Mouse (Mus musculus): ENCODE data around the gene Fam98b. TPM values are rescaled to one million over a fixed set of nuclear protein-coding genes. Genes with fewer than 3 reads are reported as not detected.

Gene Fam98b
- total RNA-seq (2022), result 10 to 100 TPM; 19.3 to 22.4 (median 19.7) TPM

DNA sequence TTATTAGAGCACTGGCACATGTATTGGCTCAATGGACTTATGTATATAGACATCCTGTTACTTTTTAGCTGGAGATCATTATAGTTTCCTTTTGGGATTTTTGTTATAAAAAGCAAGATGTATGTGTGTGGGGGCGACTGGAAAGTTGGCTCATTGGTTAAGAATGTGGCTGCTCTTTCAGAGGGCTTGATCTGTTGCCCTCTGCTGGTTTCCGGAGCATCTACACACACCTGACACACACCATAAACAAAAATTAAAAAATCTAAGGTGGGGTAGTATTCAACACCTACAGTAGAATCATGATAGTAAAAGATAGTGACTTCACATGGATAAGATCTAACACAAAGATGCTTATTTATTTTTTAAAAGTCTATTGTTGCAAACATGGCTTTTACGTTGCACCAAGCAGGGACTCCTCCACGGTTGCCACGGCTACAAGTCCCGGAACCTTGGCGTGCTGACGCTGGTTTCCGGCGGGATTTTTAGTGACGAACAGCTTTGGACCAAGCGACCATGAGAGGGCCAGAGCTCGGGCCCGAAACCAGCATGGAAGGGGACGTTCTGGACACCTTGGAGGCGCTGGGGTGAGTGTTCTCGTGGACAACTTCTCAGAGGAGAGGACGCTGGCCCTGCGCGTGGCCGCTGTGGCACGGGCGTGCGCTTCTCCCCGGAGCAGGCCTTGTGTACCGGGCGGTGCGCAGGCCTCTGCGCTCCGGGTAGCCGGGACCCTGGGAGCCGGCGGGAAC, at the start of gene Fam98b:
TSS of gene Fam98b (plus strand) at position 485 of the 746 bp plus-strand sequence.
- DNase-seq (ENCODE audit: low spot score in 2 of 2), result peak; percentile 69 to 73

GRCm38 (mm10) chr2:117200869-117201338, 48.6 kb upstream of the Fam98b start:
- no peak for DNase-seq (ENCODE audit: low spot score in 2 of 2)

- DNase-seq (ENCODE audit: low spot score in 2 of 2), result no peak
Measured at GRCm38 (mm10) chr2:117203350-117203749, 46.2 kb upstream of the Fam98b start.

- DNase-seq (ENCODE audit: low spot score in 2 of 2), result no peak
Measured at GRCm38 (mm10) chr2:117204534-117204933, 45.0 kb upstream of the Fam98b start.

- no peak for DNase-seq (ENCODE audit: low spot score in 2 of 2)
Measured at GRCm38 (mm10) chr2:117205066-117205465, 44.5 kb upstream of the Fam98b start.

- no peak for DNase-seq (ENCODE audit: low spot score in 2 of 2)
Measured at GRCm38 (mm10) chr2:117210416-117211085, 39.0 kb upstream of the Fam98b start.

GRCm38 (mm10) chr2:117216152-117216551, 33.4 kb upstream of the Fam98b start:
- no peak for DNase-seq (ENCODE audit: low spot score in 2 of 2)

DNA sequence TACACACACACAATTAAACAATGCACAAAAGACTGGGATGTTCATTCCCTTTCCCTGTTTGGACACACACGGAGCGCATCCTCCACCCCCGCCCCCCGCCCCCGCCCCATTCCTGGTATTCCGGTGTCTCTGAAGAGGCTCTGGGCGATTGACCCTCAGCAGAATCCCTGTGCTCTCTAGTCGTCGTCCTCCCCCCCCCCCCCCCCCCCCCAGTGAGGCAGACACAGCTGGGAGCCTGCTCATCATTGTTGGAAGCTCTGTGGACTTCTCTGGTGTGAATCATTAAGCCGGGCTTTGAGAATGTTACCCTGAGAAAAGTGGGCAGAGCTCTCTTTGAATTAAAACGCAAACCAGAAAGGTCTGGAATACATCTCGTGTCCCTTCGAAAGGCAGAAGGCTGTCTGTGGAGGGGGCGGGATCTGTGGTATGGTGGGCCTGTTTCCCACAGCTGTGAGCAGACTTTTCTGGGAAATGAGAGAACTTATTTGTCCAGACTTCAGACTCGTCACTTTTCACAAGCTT, 31.8 kb upstream of the Fam98b start:
- no peak for DNase-seq (ENCODE audit: low spot score in 2 of 2)

DNA sequence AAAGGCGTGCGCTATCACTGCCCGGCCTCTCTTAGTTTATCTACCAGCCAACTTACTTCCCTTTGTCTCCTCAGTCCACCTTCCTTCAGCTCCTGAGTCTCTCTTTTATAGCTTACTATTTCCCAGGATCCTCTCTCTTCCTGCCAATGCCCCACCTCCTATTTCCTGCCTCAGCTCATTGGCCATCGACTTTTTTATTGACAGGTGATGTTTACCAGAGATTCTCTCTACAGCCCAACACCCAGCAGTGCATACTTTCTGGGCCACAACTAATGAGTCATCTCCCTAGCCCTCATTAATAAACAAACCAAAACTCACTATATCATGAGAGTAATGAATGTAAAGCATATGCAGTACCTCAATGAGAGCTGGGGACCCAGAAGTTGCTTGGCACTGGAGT, 30.0 kb upstream of the Fam98b start:
- DNase-seq (ENCODE audit: low spot score in 2 of 2), result no peak

GRCm38 (mm10) chr2:117222651-117223050, 26.9 kb upstream of the Fam98b start:
- DNase-seq (ENCODE audit: low spot score in 2 of 2), result no peak

- DNase-seq (ENCODE audit: low spot score in 2 of 2), result no peak
Measured at GRCm38 (mm10) chr2:117228601-117229125, 20.9 kb upstream of the Fam98b start.

GRCm38 (mm10) chr2:117230261-117230660, 19.3 kb upstream of the Fam98b start:
- DNase-seq (ENCODE audit: low spot score in 2 of 2), result no peak

GRCm38 (mm10) chr2:117231257-117231656, 18.3 kb upstream of the Fam98b start:
- DNase-seq (ENCODE audit: low spot score in 2 of 2), result peak; percentile 41 to 53

- no peak for DNase-seq (ENCODE audit: low spot score in 2 of 2)
Measured at GRCm38 (mm10) chr2:117241953-117242352, 7.6 kb upstream of the Fam98b start.

DNA sequence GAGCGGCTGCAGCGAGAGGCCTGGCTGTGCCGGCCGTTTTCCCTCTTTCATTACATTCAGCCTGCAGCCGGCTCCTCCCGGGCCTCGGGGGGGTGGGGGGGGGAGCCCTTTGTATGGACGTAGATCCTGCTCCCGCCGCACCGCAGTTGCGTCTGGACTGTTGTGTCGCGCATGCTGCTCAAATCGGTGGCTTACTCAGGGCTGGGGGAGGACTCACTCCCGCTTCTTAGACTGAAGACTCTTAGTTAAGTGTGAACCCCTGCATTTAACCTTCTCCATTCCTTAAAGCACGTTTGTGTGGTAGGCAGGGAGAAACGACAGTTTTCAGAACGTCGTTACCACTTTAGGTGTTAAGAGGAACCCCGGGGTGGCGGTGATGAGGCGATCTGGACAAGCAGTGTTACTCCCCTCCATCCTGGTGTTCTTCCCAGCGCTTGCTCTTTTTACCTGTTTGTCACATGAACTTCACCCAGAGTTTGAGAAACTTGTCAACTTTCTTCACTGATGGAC, 517 bp downstream of the Fam98b start:
- no peak for DNase-seq (ENCODE audit: low spot score in 2 of 2)

DNA sequence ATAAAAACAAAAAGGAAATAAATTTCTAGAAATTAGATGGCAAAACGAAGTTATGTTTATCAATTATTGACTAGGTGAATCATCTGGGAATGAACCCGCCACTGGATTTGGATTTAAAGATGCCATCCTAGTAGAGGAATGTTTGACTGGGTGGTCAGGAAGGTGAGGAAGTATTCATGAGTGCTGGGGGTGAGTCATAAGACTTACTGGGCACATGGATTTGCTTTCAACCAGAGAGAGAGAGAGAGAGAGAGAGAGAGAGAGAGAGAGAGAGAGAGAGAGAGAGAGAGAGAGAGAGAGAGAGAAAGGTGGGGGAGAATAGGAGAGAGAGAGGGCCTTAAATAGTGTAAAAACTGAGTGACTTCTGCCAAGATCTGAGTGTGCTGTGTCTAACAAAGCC, 5.9 kb downstream of the Fam98b start:
- no peak for DNase-seq (ENCODE audit: low spot score in 2 of 2)

- no peak for DNase-seq (ENCODE audit: low spot score in 2 of 2)
Measured at GRCm38 (mm10) chr2:117257617-117258016, 8.1 kb downstream of the Fam98b start.

GRCm38 (mm10) chr2:117262184-117262583, 12.6 kb downstream of the Fam98b start:
- no peak for DNase-seq (ENCODE audit: low spot score in 2 of 2)

DNA sequence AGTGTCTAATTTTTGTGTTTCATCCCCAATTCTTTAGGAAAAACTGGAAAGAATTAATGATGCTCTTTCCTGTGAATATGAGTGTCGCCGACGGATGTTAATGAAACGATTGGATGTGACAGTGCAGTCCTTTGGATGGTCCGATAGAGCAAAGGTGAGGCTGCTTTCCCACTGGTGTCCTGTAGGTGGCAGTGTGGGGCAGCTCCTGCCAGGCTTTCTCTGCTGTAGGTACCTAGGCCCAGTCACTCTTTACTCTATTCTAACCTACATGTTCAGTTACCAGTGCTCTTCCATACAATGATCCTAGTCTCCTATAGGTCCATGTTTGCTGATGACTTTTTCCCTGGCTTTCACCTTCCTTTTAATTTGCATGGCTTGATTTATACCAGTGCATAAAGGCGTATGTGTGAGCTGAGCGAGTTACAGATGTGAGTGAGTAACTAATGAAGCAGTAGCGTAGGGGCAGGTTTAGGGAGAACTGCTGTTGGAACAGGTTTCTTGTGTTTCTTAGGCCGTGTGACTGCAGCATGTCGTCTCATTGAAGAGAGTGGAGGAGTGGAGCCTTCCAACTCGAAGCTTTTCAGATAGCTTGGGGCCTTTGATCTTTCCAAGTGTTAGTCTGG, 14.4 kb downstream of the Fam98b start:
- DNase-seq (ENCODE audit: low spot score in 2 of 2), result peak; percentile 8 to 16

DNA sequence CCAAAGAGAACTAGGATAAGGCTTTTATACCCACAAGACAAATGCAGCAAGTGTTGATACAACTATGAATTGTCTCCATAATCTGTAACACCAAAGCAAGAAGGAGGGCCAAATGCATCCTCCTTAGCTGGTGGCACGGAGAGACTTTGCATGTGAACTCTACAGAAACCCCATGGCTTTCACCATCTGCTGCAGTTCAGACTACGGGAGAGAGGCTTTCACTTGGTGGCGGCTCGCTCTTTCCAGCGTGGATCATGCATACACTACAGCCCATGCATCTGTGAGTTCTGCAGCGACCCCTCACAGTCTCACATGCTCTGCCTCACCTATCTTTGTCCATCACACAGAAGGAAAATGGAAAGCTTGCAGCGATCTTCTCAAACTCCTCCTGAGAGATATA, 38.8 kb downstream of the Fam98b start:
- DNase-seq (ENCODE audit: low spot score in 2 of 2), result no peak

- DNase-seq (ENCODE audit: low spot score in 2 of 2), result no peak
Measured at GRCm38 (mm10) chr2:117299596-117300448, 50.3 kb downstream of the Fam98b start.

Measured in gastrocnemius, adult 8-10 months (tissue).